Mouse (Mus musculus): ENCODE data around the gene Bmp2k. TPM values are rescaled to one million over a fixed set of nuclear protein-coding genes. Genes with fewer than 3 reads are reported as not detected.

Bmp2k gene
- polyA plus RNA-seq, 1 experiment from 2014 or later: 7.2 TPM

DNA sequence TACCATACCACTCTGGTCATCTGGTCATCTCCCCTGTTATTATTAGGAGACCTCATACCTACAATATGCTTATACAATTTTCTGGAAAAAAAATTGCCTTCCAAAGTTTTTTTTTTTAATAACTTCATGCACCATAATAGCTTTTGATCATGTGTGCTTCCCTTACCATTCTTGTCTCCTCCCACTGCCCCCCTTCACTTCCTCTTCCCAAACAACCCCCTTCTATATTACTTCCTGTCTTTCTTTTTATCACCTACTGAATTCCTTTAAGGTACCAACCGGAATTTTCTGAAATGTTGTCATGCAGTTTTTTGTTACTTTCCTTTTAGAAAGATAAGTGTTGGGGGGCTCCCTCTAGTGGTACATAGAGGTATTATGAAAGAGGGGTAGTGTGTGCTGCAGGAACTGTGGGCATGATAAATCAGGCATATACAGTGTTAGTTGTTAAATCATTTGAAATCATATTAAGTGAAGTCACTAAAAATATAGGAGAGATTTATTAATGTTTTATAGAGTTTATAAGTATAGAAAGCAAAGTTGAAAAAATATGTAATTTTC, 58.1 kb downstream of the Bmp2k start:
- no peaks in the 10 kb centered on the region for H3K4me1 ChIP-seq (replicated peaks; ENCODE audit: control insufficient read depth, insufficient read depth, low read length)
- no peak overlapping the region for H3K9ac ChIP-seq (replicated peaks; ENCODE audit: low read depth, low read length)
- no peak overlapping the region for H3K4me2 ChIP-seq (ENCODE audit: low read length)
- no peaks in the 10 kb centered on the region for H3K9me3 ChIP-seq (ENCODE audit: control insufficient read depth, low read length)
- no peak overlapping the region for H3K4me3 ChIP-seq (replicated peaks; ENCODE audit: low read length)
- H3K36me3 ChIP-seq (ENCODE audit: control insufficient read depth, insufficient read depth): 0 out of 2 replicates have a peak, but pooled peaks cover 4% of the 10 kb centered on the region
- WGBS: 3% methylated on average over 1 of the region's 1 CpGs
- peak; percentile 77 for ATAC-seq
- no peaks in the 10 kb centered on the region for H3K27me3 ChIP-seq (replicated peaks; ENCODE audit: control insufficient read depth, insufficient read depth, low read length)
- H3K27ac ChIP-seq (ENCODE audit: low read length): no peak overlapping the region

DNA sequence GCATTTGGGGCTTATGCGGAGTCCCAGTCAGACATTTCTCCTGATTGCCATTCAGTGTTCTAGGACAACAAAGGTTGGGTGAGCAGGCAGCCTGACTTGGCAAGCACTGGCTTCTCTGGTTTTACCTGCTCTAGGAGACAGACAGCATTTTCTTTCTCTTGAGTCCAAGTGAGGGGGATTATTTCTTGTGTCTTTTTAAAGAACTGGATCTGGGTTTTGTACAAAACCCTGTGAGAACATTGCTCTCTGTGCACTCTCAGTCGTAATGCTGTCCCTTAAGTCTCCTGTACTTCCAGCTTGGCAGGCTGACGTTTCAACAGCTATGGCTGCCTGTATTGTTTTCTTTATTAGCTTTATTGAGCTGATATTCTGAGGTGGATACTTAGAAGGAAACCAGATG, 58.9 kb downstream of the Bmp2k start:
- Histone ChIP-seq H3K36me3 (ENCODE audit: control insufficient read depth, insufficient read depth) (0 out of 2 replicates have a peak, but pooled peaks cover 4% of the 10 kb centered on the region), H3K27ac (ENCODE audit: low read length) (no peak overlapping the region), H3K4me2 (ENCODE audit: low read length) (no peak overlapping the region), H3K9me3 (ENCODE audit: control insufficient read depth, low read length) (no peaks in the 10 kb centered on the region), H3K27me3 (replicated peaks; ENCODE audit: control insufficient read depth, insufficient read depth, low read length) (no peaks in the 10 kb centered on the region), H3K9ac (replicated peaks; ENCODE audit: low read depth, low read length) (no peak overlapping the region), H3K4me1 (replicated peaks; ENCODE audit: control insufficient read depth, insufficient read depth, low read length) (no peaks in the 10 kb centered on the region), H3K4me3 (replicated peaks; ENCODE audit: low read length) (no peak overlapping the region)
- no peak for ATAC-seq
- 77% methylated on average over 3 of the region's 3 CpGs for WGBS

DNA sequence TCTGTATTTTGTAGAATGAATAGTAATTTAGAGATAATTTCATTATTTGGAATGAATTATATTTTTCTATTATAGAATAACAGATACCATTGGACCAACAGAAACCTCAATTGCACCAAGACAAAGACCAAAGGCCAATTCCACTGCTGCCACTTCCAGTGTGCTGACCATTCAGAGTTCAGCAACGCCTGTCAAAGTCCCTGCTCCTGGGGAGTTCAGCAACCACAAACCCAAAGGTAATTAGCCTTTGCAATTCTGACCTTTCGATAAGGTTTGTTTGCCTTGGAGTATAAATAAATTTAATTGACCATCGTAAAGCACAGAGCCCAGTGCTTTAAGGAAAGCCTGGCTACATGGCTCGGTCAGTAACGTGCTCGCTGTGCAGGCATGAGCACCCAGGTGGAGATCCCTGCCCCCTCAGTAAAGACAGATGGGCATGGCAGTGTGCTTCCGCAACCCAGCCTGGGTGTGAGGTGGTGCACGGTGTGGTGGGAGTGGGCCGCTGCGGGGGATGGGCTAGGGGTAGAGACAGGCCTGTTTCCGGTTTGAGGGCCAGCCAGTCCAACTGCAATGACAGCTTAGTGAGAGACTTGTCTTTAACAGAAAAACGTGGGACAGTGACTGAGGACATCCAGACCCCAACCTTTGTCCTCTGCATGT, 59.4 kb downstream of the Bmp2k start:
- H3K4me3 ChIP-seq (replicated peaks; ENCODE audit: low read length): no peak overlapping the region
- no peaks in the 10 kb centered on the region for H3K27me3 ChIP-seq (replicated peaks; ENCODE audit: control insufficient read depth, insufficient read depth, low read length)
- H3K36me3 ChIP-seq (ENCODE audit: control insufficient read depth, insufficient read depth): 0 out of 2 replicates have a peak, but pooled peaks cover 4% of the 10 kb centered on the region
- no peaks in the 10 kb centered on the region for H3K9me3 ChIP-seq (ENCODE audit: control insufficient read depth, low read length)
- no peaks in the 10 kb centered on the region for H3K4me1 ChIP-seq (replicated peaks; ENCODE audit: control insufficient read depth, insufficient read depth, low read length)
- no peak overlapping the region for H3K9ac ChIP-seq (replicated peaks; ENCODE audit: low read depth, low read length)
- ATAC-seq: no peak
- no peak overlapping the region for H3K4me2 ChIP-seq (ENCODE audit: low read length)
- H3K27ac ChIP-seq (ENCODE audit: low read length): no peak overlapping the region
- WGBS: 88% methylated on average over 12 of the region's 12 CpGs

GRCm38 (mm10) chr5:97060864-97061263, 63.4 kb downstream of the Bmp2k start:
- no peaks in the 10 kb centered on the region for H3K27me3 ChIP-seq (replicated peaks; ENCODE audit: control insufficient read depth, insufficient read depth, low read length)
- ATAC-seq: no peak
- H3K4me1 ChIP-seq (replicated peaks; ENCODE audit: control insufficient read depth, insufficient read depth, low read length): no peaks in the 10 kb centered on the region
- 55% methylated on average over 3 of the region's 3 CpGs for WGBS
- H3K9me3 ChIP-seq (ENCODE audit: control insufficient read depth, low read length): no peaks in the 10 kb centered on the region
- H3K4me2 ChIP-seq (ENCODE audit: low read length): no peak overlapping the region
- no peak overlapping the region for H3K9ac ChIP-seq (replicated peaks; ENCODE audit: low read depth, low read length)
- peaks cover 6% of the 10 kb centered on the region; the same call in 1 of the 2 replicates for H3K36me3 ChIP-seq (ENCODE audit: control insufficient read depth, insufficient read depth)
- no peak overlapping the region for H3K4me3 ChIP-seq (replicated peaks; ENCODE audit: low read length)
- H3K27ac ChIP-seq (ENCODE audit: low read length): no peak overlapping the region

- Histone ChIP-seq H3K36me3 (ENCODE audit: control insufficient read depth, insufficient read depth) (peaks cover 6% of the 10 kb centered on the region; the same call in 1 of the 2 replicates), H3K9ac (replicated peaks; ENCODE audit: low read depth, low read length) (no peak overlapping the region), H3K27ac (ENCODE audit: low read length) (no peak overlapping the region), H3K4me2 (ENCODE audit: low read length) (no peak overlapping the region), H3K4me3 (replicated peaks; ENCODE audit: low read length) (no peak overlapping the region), H3K4me1 (replicated peaks; ENCODE audit: control insufficient read depth, insufficient read depth, low read length) (no peaks in the 10 kb centered on the region), H3K9me3 (ENCODE audit: control insufficient read depth, low read length) (no peaks in the 10 kb centered on the region), H3K27me3 (replicated peaks; ENCODE audit: control insufficient read depth, insufficient read depth, low read length) (no peaks in the 10 kb centered on the region)
- 87% methylated on average over 1 of the region's 1 CpGs for WGBS
- no peak for ATAC-seq
Measured at GRCm38 (mm10) chr5:97062041-97062440, 64.6 kb downstream of the Bmp2k start.

- H3K9ac ChIP-seq (replicated peaks; ENCODE audit: low read depth, low read length): no peak overlapping the region
- no peak overlapping the region for H3K27ac ChIP-seq (ENCODE audit: low read length)
- 89% methylated on average over 4 of the region's 4 CpGs for WGBS
- H3K4me2 ChIP-seq (ENCODE audit: low read length): no peak overlapping the region
- peaks cover 2% of the 10 kb centered on the region; the same call in 1 of the 2 replicates for H3K36me3 ChIP-seq (ENCODE audit: control insufficient read depth, insufficient read depth)
- H3K4me3 ChIP-seq (replicated peaks; ENCODE audit: low read length): no peak overlapping the region
- ATAC-seq: no peak
- H3K4me1 ChIP-seq (replicated peaks; ENCODE audit: control insufficient read depth, insufficient read depth, low read length): no peaks in the 10 kb centered on the region
- H3K9me3 ChIP-seq (ENCODE audit: control insufficient read depth, low read length): no peaks in the 10 kb centered on the region
- H3K27me3 ChIP-seq (replicated peaks; ENCODE audit: control insufficient read depth, insufficient read depth, low read length): no peaks in the 10 kb centered on the region
Measured at GRCm38 (mm10) chr5:97065746-97066145, 68.3 kb downstream of the Bmp2k start.

GRCm38 (mm10) chr5:97075476-97076151, 78.1 kb downstream of the Bmp2k start:
- 92% methylated on average over 11 of the region's 11 CpGs for WGBS
- H3K9me3 ChIP-seq (ENCODE audit: control insufficient read depth, low read length): no peaks in the 10 kb centered on the region
- peaks cover 3% of the 10 kb centered on the region; the same call in 1 of the 2 replicates for H3K4me1 ChIP-seq (replicated peaks; ENCODE audit: control insufficient read depth, insufficient read depth, low read length)
- no peak overlapping the region for H3K4me2 ChIP-seq (ENCODE audit: low read length)
- ATAC-seq: no peak
- H3K27me3 ChIP-seq (replicated peaks; ENCODE audit: control insufficient read depth, insufficient read depth, low read length): no peaks in the 10 kb centered on the region
- H3K27ac ChIP-seq (ENCODE audit: low read length): no peak overlapping the region
- no peak overlapping the region for H3K4me3 ChIP-seq (replicated peaks; ENCODE audit: low read length)
- H3K36me3 ChIP-seq (ENCODE audit: control insufficient read depth, insufficient read depth): no peaks in the 10 kb centered on the region
- H3K9ac ChIP-seq (replicated peaks; ENCODE audit: low read depth, low read length): no peak overlapping the region

- no peaks in the 10 kb centered on the region for H3K27me3 ChIP-seq (replicated peaks; ENCODE audit: control insufficient read depth, insufficient read depth, low read length)
- no peak for ATAC-seq
- no peak overlapping the region for H3K27ac ChIP-seq (ENCODE audit: low read length)
- peaks cover 3% of the 10 kb centered on the region; the same call in 1 of the 2 replicates for H3K4me1 ChIP-seq (replicated peaks; ENCODE audit: control insufficient read depth, insufficient read depth, low read length)
- H3K9me3 ChIP-seq (ENCODE audit: control insufficient read depth, low read length): no peaks in the 10 kb centered on the region
- H3K4me2 ChIP-seq (ENCODE audit: low read length): no peak overlapping the region
- no peak overlapping the region for H3K9ac ChIP-seq (replicated peaks; ENCODE audit: low read depth, low read length)
- 94% methylated on average over 5 of the region's 5 CpGs for WGBS
- H3K36me3 ChIP-seq (ENCODE audit: control insufficient read depth, insufficient read depth): no peaks in the 10 kb centered on the region
- H3K4me3 ChIP-seq (replicated peaks; ENCODE audit: low read length): no peak overlapping the region
Measured at GRCm38 (mm10) chr5:97076167-97076566, 78.7 kb downstream of the Bmp2k start.

- Histone ChIP-seq H3K27me3 (replicated peaks; ENCODE audit: control insufficient read depth, insufficient read depth, low read length) (no peaks in the 10 kb centered on the region), H3K4me2 (ENCODE audit: low read length) (no peak overlapping the region), H3K27ac (ENCODE audit: low read length) (no peak overlapping the region), H3K4me3 (replicated peaks; ENCODE audit: low read length) (no peak overlapping the region), H3K36me3 (ENCODE audit: control insufficient read depth, insufficient read depth) (no peaks in the 10 kb centered on the region), H3K4me1 (replicated peaks; ENCODE audit: control insufficient read depth, insufficient read depth, low read length) (peaks cover 3% of the 10 kb centered on the region; the same call in 1 of the 2 replicates), H3K9me3 (ENCODE audit: control insufficient read depth, low read length) (no peaks in the 10 kb centered on the region), H3K9ac (replicated peaks; ENCODE audit: low read depth, low read length) (no peak overlapping the region)
- WGBS: 32% methylated on average over 7 of the region's 7 CpGs
- ATAC-seq: no peak; the same call in 1 of the 2 replicates
Measured at GRCm38 (mm10) chr5:97077676-97078075, 80.2 kb downstream of the Bmp2k start.
